Mouse (Mus musculus) brain, embryonic 18.5 days (tissue): ENCODE data around the gene Gm8882.
"Not testable (repeated sequence)": the region's sequence is repeated elsewhere in the genome, so short reads cannot be mapped to it uniquely, and the experiment has no call there.

Experiments
- DNase-seq: peaks from one replicate; pipeline ENCODE4 v3.0.0-alpha.2; 2012; ENCODE audit warnings: low read depth, low spot score

The Gm8882 gene

GRCm38 (mm10) chr6:132364034-132364433 lies at the start of gene Gm8882:
Gm8882 (minus strand) TSS chr6:132364134.
- not testable (repeated sequence) for DNase-seq

GRCm38 (mm10) chr6:132314657-132315056 lies 49.3 kb downstream of the Gm8882 start, which contains the start of gene Prpmp5:
Prpmp5 (minus strand) TSS chr6:132314757.
- DNase-seq: not testable (repeated sequence)
